Mouse (Mus musculus): ENCODE data around the gene Pkp4. TPM values are rescaled to one million over a fixed set of nuclear protein-coding genes. Genes with fewer than 3 reads are reported as not detected.

The Pkp4 gene
- polyA plus RNA-seq, 1 experiment from 2014 or later: 31.6 TPM

DNA sequence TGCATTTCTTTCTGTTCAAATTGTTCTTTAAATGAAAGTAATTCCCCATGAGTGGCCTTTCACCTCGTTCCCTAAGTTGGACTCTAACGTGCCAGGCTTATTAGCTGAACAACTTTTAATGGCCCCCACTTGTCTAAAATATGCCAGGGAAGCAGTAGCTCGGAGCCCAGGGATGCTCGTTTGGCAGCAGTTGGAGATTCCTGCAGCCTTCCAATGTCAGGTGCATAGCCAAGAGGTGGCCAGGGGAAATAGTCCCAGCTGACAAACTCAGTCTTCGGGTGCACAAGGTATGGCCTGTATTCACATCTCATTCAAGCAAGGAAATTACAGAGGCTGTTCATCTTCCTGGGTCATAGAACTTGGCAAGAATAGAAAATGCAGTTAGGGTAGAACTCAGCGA, 112.1 kb downstream of the Pkp4 start:
- WGBS: 81% methylated on average over 6 of the region's 6 CpGs
- no peak for DNase-seq (ENCODE audit: low spot score)
- no peaks in the 10 kb centered on the region for H3K9me3 ChIP-seq (ENCODE audit: control insufficient read depth, low read length)
- peaks cover 5% of the 10 kb centered on the region; the same call in 1 of the 2 replicates for H3K4me1 ChIP-seq (ENCODE audit: control insufficient read depth, insufficient read depth, low read length)
- no peak overlapping the region for H3K4me2 ChIP-seq (ENCODE audit: low read depth, low read length)
- no peaks in the 10 kb centered on the region for H3K27me3 ChIP-seq (replicated peaks; ENCODE audit: control insufficient read depth, insufficient read depth, low read length)
- H3K36me3 ChIP-seq (ENCODE audit: control insufficient read depth, insufficient read depth, low read length): 0 out of 2 replicates have a peak, but pooled peaks cover 5% of the 10 kb centered on the region
- no peak overlapping the region for H3K27ac ChIP-seq (replicated peaks; ENCODE audit: low read depth, low read length)
- H3K9ac ChIP-seq (ENCODE audit: low read depth, low read length): no peak overlapping the region
- H3K4me3 ChIP-seq (ENCODE audit: low read depth, low read length): no peak overlapping the region
- ATAC-seq (ENCODE audit: low read depth): no peak

DNA sequence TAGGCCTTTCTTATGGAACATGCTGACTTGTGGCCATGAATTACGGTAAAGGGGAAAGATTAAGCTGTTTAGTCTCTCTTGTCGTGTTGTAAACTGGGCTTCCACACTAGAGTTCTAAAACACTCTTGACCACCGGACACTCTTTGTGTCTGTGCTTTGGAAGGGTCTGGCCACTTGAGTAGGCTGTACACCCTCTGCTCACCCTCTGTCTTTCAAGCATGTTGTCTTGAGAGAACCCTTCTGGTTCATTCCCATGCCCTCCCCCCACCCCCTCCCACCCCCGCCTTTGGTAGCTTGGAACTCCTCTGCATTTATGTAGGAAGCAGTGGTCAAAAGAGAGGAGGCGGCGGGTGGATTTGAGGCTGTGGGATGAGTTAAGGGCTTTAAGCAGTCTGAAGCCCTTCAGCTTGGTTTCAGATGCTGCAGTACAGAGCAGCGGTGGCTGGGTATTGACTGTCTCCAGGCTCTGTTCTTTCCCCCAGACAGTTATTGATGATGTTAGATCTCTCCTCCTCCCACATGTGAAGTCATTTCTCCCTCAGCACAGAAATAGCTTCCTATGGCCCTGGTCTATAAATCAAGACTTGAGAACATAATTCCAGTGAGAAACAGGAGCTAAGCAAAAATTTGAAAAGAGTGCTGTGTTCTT, 120.4 kb downstream of the Pkp4 start:
- WGBS: 85% methylated on average over 7 of the region's 7 CpGs
- Histone ChIP-seq H3K27me3 (replicated peaks; ENCODE audit: control insufficient read depth, insufficient read depth, low read length) (no peaks in the 10 kb centered on the region), H3K9me3 (ENCODE audit: control insufficient read depth, low read length) (no peaks in the 10 kb centered on the region), H3K4me2 (ENCODE audit: low read depth, low read length) (no peak overlapping the region), H3K4me1 (ENCODE audit: control insufficient read depth, insufficient read depth, low read length) (0 out of 2 replicates have a peak, but pooled peaks cover 7% of the 10 kb centered on the region), H3K4me3 (ENCODE audit: low read depth, low read length) (no peak overlapping the region), H3K27ac (replicated peaks; ENCODE audit: low read depth, low read length) (no peak overlapping the region), H3K9ac (ENCODE audit: low read depth, low read length) (no peak overlapping the region), H3K36me3 (ENCODE audit: control insufficient read depth, insufficient read depth, low read length) (0 out of 2 replicates have a peak, but pooled peaks cover 5% of the 10 kb centered on the region)
- ATAC-seq (ENCODE audit: low read depth) (no peak), DNase-seq (ENCODE audit: low spot score) (no peak)

DNA sequence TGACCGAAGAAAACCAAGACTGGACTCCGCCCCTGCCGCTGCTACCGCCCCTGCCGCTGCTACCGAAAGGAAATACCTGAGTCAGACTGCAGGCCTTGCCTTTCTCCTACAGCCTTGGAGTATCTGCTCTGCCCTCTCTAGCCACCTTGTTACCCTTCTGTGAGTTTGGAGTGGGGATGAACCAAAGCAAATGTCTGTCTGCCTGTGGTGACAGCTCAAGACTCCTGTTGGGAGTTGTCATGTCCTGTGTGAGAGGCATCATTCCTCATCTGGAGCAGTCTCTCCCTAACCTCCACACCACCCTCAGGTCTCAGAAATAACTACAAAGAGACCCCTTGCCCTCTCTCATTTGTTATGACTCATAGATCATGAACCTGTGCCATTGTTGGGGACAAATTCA, 122.3 kb downstream of the Pkp4 start:
- Histone ChIP-seq H3K27me3 (replicated peaks; ENCODE audit: control insufficient read depth, insufficient read depth, low read length) (no peaks in the 10 kb centered on the region), H3K4me3 (ENCODE audit: low read depth, low read length) (no peak overlapping the region), H3K9me3 (ENCODE audit: control insufficient read depth, low read length) (no peaks in the 10 kb centered on the region), H3K9ac (ENCODE audit: low read depth, low read length) (no peak overlapping the region), H3K27ac (replicated peaks; ENCODE audit: low read depth, low read length) (no peak overlapping the region), H3K4me2 (ENCODE audit: low read depth, low read length) (no peak overlapping the region), H3K36me3 (ENCODE audit: control insufficient read depth, insufficient read depth, low read length) (no peaks in the 10 kb centered on the region), H3K4me1 (ENCODE audit: control insufficient read depth, insufficient read depth, low read length) (peaks cover 12% of the 10 kb centered on the region; the same call in 1 of the 2 replicates)
- 95% methylated on average over 6 of the region's 6 CpGs for WGBS
- no peak for DNase-seq (ENCODE audit: low spot score)
- ATAC-seq (ENCODE audit: low read depth): no peak

DNA sequence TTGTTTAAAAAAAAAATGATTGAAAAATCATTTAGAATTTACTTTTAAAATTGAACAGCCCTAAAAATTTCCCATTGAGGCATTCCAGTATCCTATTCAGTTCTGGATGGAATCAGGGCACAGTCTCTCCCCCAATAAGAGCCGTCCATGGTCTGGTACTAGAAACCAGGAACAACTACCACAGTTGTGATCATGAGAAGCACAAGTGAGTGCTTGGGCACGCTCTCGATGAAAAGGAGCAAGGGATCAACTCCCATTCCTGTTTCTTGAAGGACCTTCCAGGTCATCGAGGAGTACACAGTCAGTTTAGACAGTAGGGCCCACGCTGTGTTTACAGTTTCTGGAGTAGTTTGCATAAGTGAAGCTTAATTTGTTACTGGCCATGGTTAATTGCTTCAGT, 123.6 kb downstream of the Pkp4 start:
- Histone ChIP-seq H3K27ac (replicated peaks; ENCODE audit: low read depth, low read length) (no peak overlapping the region), H3K9me3 (ENCODE audit: control insufficient read depth, low read length) (no peaks in the 10 kb centered on the region), H3K9ac (ENCODE audit: low read depth, low read length) (no peak overlapping the region), H3K36me3 (ENCODE audit: control insufficient read depth, insufficient read depth, low read length) (no peaks in the 10 kb centered on the region), H3K4me1 (ENCODE audit: control insufficient read depth, insufficient read depth, low read length) (peaks cover 12% of the 10 kb centered on the region; the same call in 1 of the 2 replicates), H3K27me3 (replicated peaks; ENCODE audit: control insufficient read depth, insufficient read depth, low read length) (no peaks in the 10 kb centered on the region), H3K4me2 (ENCODE audit: low read depth, low read length) (no peak overlapping the region), H3K4me3 (ENCODE audit: low read depth, low read length) (no peak overlapping the region)
- DNase-seq (ENCODE audit: low spot score): no peak
- 89% methylated on average over 5 of the region's 5 CpGs for WGBS
- no peak for ATAC-seq (ENCODE audit: low read depth)

DNA sequence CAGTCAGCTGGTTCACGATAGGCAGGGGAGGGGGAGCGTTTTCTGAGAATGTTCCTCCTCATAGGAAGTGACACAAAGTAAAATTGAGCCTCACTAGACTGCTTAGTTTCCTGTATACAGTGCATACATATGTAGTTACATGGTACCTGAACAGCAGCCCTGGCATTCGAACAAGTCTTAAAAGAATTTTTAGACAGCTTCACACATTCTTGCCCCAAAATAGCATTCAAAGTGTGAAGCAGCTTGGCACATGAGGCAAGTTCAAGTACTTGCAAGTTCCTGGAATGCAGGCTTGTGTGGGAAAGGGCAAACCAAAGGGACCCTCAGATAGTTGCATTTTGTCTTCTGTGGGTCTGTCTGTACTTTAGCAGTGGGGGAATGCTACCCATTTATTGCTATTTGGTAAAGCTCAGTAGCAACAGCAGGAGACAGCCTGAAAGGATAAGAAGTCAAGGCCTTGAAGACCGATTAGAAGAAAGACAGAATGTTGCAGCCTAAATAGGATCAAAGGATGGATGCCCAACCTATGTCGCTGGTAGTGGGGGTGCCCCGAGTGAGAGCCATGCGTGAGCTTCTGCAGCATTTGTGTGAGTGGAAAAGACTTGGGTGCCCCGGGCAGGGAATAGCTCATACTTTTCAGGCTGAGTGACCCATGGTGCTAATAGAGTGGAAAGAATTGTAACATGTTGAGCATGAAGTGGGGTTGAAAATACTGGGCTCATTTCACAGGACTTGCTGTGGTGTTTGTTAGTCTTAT, 124.3 kb downstream of the Pkp4 start:
- Histone ChIP-seq H3K9me3 (ENCODE audit: control insufficient read depth, low read length) (no peaks in the 10 kb centered on the region), H3K9ac (ENCODE audit: low read depth, low read length) (no peak overlapping the region), H3K4me1 (ENCODE audit: control insufficient read depth, insufficient read depth, low read length) (peaks cover 15% of the 10 kb centered on the region), H3K36me3 (ENCODE audit: control insufficient read depth, insufficient read depth, low read length) (no peaks in the 10 kb centered on the region), H3K27me3 (replicated peaks; ENCODE audit: control insufficient read depth, insufficient read depth, low read length) (no peaks in the 10 kb centered on the region), H3K27ac (replicated peaks; ENCODE audit: low read depth, low read length) (no peak overlapping the region), H3K4me2 (ENCODE audit: low read depth, low read length) (no peak overlapping the region), H3K4me3 (ENCODE audit: low read depth, low read length) (no peak overlapping the region)
- 88% methylated on average over 8 of the region's 8 CpGs for WGBS
- DNase-seq (ENCODE audit: low spot score): no peak
- ATAC-seq (ENCODE audit: low read depth): no peak

DNA sequence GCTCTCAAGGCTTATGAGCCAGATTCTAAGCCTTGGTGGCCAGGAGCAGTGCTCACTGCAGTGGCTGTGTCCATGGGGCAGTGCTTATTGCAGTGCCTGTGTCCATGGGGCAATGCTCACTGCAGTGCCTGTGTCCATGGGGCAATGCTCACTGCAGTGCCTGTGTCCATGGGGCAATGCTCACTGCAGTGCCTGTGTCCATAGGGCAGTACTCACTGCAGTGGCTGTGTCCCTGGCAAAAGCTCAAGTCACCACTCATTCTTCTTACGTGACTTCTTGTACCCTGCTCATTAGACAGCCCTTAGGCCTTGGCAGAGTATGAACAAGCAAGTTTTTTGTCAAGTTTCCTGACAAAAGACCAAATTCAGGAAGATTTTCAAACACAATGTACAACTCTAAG, 124.9 kb downstream of the Pkp4 start:
- Histone ChIP-seq H3K36me3 (ENCODE audit: control insufficient read depth, insufficient read depth, low read length) (no peaks in the 10 kb centered on the region), H3K9me3 (ENCODE audit: control insufficient read depth, low read length) (no peaks in the 10 kb centered on the region), H3K4me3 (ENCODE audit: low read depth, low read length) (no peak overlapping the region), H3K9ac (ENCODE audit: low read depth, low read length) (no peak overlapping the region), H3K4me2 (ENCODE audit: low read depth, low read length) (no peak overlapping the region), H3K27me3 (replicated peaks; ENCODE audit: control insufficient read depth, insufficient read depth, low read length) (no peaks in the 10 kb centered on the region), H3K27ac (replicated peaks; ENCODE audit: low read depth, low read length) (no peak overlapping the region), H3K4me1 (ENCODE audit: control insufficient read depth, insufficient read depth, low read length) (peaks cover 15% of the 10 kb centered on the region)
- ATAC-seq (ENCODE audit: low read depth): no peak
- WGBS: 58% methylated on average over 1 of the region's 1 CpGs
- no peak for DNase-seq (ENCODE audit: low spot score)

DNA sequence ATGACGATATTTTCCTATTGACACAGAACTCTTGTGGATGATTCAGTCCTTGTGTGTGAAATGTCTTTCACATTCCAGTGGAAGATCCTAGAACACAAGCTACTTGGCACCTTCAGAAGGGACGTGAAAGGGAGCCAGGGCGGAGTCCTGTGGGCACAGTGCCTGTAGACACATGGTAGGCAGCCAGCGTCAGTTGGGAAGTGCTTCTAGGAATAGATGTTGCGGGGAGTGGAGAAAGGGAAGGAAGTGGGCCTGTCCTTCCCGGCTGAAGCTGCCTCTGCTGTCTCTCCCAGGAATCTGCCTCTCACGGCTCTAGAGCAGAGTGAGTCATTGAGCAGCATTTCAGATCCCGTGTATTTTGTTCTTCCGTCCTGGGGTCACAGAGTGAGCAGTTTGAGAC, 125.6 kb downstream of the Pkp4 start:
- Histone ChIP-seq H3K4me3 (ENCODE audit: low read depth, low read length) (no peak overlapping the region), H3K4me1 (ENCODE audit: control insufficient read depth, insufficient read depth, low read length) (peaks cover 15% of the 10 kb centered on the region), H3K27me3 (replicated peaks; ENCODE audit: control insufficient read depth, insufficient read depth, low read length) (no peaks in the 10 kb centered on the region), H3K4me2 (ENCODE audit: low read depth, low read length) (no peak overlapping the region), H3K9me3 (ENCODE audit: control insufficient read depth, low read length) (no peaks in the 10 kb centered on the region), H3K9ac (ENCODE audit: low read depth, low read length) (no peak overlapping the region), H3K27ac (replicated peaks; ENCODE audit: low read depth, low read length) (no peak overlapping the region), H3K36me3 (ENCODE audit: control insufficient read depth, insufficient read depth, low read length) (no peaks in the 10 kb centered on the region)
- 0 out of 2 replicates have a peak, but pooled peaks have one; percentile 41 for ATAC-seq (ENCODE audit: low read depth)
- WGBS: 56% methylated on average over 9 of the region's 9 CpGs
- DNase-seq (ENCODE audit: low spot score): peak; percentile 62

DNA sequence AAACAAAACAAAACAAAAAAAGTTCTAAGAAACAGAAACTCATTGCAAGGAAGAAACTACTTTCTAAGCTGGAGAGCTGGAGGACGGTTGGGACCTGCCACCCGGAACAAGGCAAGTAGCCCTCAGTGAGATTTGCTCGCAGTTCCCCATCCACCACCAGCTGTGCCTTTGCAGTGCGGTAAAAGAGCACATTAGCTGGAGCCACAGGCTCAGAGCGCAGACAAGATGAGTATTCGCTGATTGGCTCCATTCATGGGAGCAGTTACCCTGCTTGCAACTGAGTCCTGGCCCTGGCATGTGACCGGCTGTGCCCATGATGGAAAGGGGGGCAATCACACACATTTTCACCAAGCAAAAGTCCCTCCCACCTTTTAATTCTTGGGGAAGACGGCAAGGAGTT, 127.0 kb downstream of the Pkp4 start:
- Histone ChIP-seq H3K9ac (ENCODE audit: low read depth, low read length) (no peak overlapping the region), H3K27me3 (replicated peaks; ENCODE audit: control insufficient read depth, insufficient read depth, low read length) (no peaks in the 10 kb centered on the region), H3K9me3 (ENCODE audit: control insufficient read depth, low read length) (no peaks in the 10 kb centered on the region), H3K4me3 (ENCODE audit: low read depth, low read length) (no peak overlapping the region), H3K36me3 (ENCODE audit: control insufficient read depth, insufficient read depth, low read length) (no peaks in the 10 kb centered on the region), H3K27ac (replicated peaks; ENCODE audit: low read depth, low read length) (no peak overlapping the region), H3K4me1 (ENCODE audit: control insufficient read depth, insufficient read depth, low read length) (peaks cover 15% of the 10 kb centered on the region), H3K4me2 (ENCODE audit: low read depth, low read length) (no peak overlapping the region)
- 80% methylated on average over 8 of the region's 8 CpGs for WGBS
- no peak for ATAC-seq (ENCODE audit: low read depth)
- DNase-seq (ENCODE audit: low spot score): no peak

All from embryonic facial prominence, embryonic 14.5 days (tissue).